Mouse (Mus musculus) testis, adult 10 weeks (tissue): ENCODE measurements around the gene Ssbp3. TPM values are rescaled to one million over a fixed set of nuclear protein-coding genes. Genes with fewer than 3 reads are reported as not detected.

Experiments used
- polyA plus RNA-seq: library from polyadenylated mRNA; stranded (reverse); fragments of 350-450 nt; fragmentation: Illumina TruSeq; extraction: RNeasy Lipid Tissue Mini Kit (QIAGEN cat#74804); gene quantifications from one replicate; pipeline ENCODE4 v1.2.3, GENCODE M21; 2014; ENCODE audit warnings: low read depth, low replicate concordance

Gene Ssbp3
- 14.4 TPM for polyA plus RNA-seq

GRCm38 (mm10) chr4:106910201-106911172, at the start of gene Ssbp3:
Gene Ssbp3, plus strand, starts transcription at chr4:106910701.

DNA sequence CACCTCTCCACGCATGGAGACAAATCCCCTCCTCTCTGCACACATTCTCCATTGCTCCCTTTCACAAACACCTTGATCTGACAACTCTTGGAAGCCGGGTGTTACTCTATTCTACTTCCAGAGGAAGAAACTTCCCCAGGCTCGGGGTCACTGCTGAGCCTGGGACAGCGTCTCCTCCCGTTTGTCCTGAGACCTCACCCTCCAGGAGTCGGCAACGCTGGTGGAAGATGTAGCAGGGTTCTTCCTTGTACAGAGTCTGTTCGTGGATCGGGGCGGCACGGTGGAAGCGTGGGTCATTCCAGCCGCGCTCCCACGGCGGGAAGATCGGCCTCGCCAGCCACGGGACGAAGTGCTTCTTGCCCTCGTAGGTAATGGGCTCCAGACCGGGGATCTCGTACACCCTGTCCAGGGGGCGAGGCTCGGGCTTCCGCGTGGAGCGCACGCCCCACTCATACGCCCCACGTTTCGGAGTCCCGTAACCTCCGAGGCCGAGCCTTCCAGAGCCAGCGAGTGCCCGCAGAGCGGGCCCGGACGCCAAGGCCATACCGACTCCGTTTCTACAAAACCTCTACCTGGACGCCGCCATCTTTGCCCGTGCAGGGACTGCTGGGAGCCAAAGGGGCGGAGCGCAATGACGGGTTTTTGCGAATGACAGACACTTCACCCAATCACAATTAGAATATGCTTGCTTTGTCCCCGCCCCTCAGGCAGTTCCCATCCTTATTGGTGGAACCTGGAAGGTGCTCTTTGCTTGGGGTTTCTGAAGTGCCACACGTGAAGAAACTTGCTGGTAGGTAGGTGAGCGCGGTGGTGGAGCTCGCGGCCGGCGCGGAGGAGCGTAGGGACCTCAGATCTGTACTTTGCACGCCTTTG, 156.0 kb downstream of the Ssbp3 start, which contains the start of the genes Mrpl37 and Cyb5rl:
Mrpl37 (minus strand) TSS at position 617 of the 873 bp plus-strand sequence.
Cyb5rl (plus strand) TSS at position 737 of the 873 bp plus-strand sequence.

DNA sequence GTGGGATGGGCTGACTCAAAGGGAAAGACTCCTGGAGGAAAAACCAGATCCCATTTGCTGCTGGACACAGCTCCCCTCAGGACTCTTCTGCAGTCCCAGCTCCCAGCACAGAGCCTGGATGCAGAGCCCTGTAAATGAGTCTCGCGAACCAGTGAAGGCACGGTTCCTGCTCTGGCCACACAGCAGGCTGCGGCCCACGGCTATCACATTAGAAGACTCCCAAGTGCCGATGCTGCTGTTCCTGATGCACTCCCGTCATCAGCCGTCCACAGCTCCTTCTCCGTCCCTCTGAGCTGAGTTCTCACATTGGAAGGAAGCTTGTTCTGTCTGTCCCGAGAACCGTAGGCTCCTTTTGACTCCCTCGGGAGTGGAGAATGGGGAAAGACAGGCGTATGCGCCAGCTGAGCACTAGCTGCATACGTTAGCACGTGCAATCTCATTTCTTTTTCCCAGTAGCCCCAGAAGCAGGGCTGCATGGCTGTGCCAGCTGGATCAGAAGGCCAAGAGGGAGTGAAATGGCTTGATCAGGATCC, 186.4 kb downstream of the Ssbp3 start, which contains the start of gene Cdcp2:
Cdcp2 (plus strand) TSS at position 51 of the 533 bp plus-strand sequence.

Other genes with a start within 250 kb of the Ssbp3 start
- 142 TPM for gene Ttc4, start 231.8 kb upstream of the Ssbp3 start, polyA plus RNA-seq
- 34.2 TPM for gene Mroh7, start 179.8 kb upstream of the Ssbp3 start, polyA plus RNA-seq
- not detected for gene Fam151a, start 176.8 kb upstream of the Ssbp3 start, polyA plus RNA-seq
- 0.17 TPM for gene Acot11, start 105.7 kb upstream of the Ssbp3 start, polyA plus RNA-seq
- 30.4 TPM for gene Mrpl37, start 156.2 kb downstream of the Ssbp3 start, polyA plus RNA-seq
- 3.7 TPM for gene Cyb5rl, start 156.3 kb downstream of the Ssbp3 start, polyA plus RNA-seq
- gene Cdcp2, start 186.2 kb downstream of the Ssbp3 start, polyA plus RNA-seq, result not detected